Mouse (Mus musculus) CD4-positive, CD25-positive, alpha-beta regulatory T cell, adult 4 months (primary cell): ENCODE measurements around the gene Nnat. TPM values are rescaled to one million over a fixed set of nuclear protein-coding genes. Genes with fewer than 3 reads are reported as not detected.
"Not testable (repeated sequence)": the region's sequence is repeated elsewhere in the genome, so short reads cannot be mapped to it uniquely, and the experiment has no call there.

ENCODE experiments used
- ATAC-seq: one replicate; pipeline ENCODE4 v1.8.0; 2017
- polyA plus RNA-seq, 2 experiments: library from polyadenylated mRNA; unstranded; fragments of 100-300 nt; shearing (Covaris generic); gene quantifications; one replicate each; pipeline ENCODE4 v1.2.1; 2017

Nnat gene
- polyA plus RNA-seq, 2 experiments from 2014 or later = 0.62 to 1.00 TPM

GRCm38 (mm10) chr2:157552158-157552886, 7.6 kb upstream of the Nnat start:
- ATAC-seq = no peak

- no peak for ATAC-seq
Observed at GRCm38 (mm10) chr2:157556074-157556698, 3.7 kb upstream of the Nnat start.

- no peak for ATAC-seq
Observed at GRCm38 (mm10) chr2:157558051-157558450, 1.8 kb upstream of the Nnat start.

- ATAC-seq = no peak
Observed at GRCm38 (mm10) chr2:157558520-157558919, 1.4 kb upstream of the Nnat start.

- no peak for ATAC-seq
Observed at GRCm38 (mm10) chr2:157559440-157559839, 438 bp upstream of the Nnat start.

- no peak for ATAC-seq
Observed at GRCm38 (mm10) chr2:157560302-157560701, 424 bp downstream of the Nnat start.

- no peak for ATAC-seq
Observed at GRCm38 (mm10) chr2:157561165-157561836, 1.4 kb downstream of the Nnat start.

GRCm38 (mm10) chr2:157563031-157563430, 3.2 kb downstream of the Nnat start:
- ATAC-seq = no peak

GRCm38 (mm10) chr2:157564723-157565122, 4.8 kb downstream of the Nnat start:
- ATAC-seq = no peak

- ATAC-seq = no peak
Observed at GRCm38 (mm10) chr2:157565446-157565845, 5.6 kb downstream of the Nnat start.

GRCm38 (mm10) chr2:157565898-157566259, 6.0 kb downstream of the Nnat start:
- no peak for ATAC-seq

GRCm38 (mm10) chr2:157566260-157566952, 6.5 kb downstream of the Nnat start:
- peak; percentile 84 for ATAC-seq

- peak; percentile 39 for ATAC-seq
Observed at GRCm38 (mm10) chr2:157567235-157567961, 7.5 kb downstream of the Nnat start.

- no peak for ATAC-seq
Observed at GRCm38 (mm10) chr2:157568881-157569280, 9.0 kb downstream of the Nnat start.

- no peak for ATAC-seq
Observed at GRCm38 (mm10) chr2:157569796-157570485, 10.1 kb downstream of the Nnat start.

- ATAC-seq = no peak
Observed at GRCm38 (mm10) chr2:157571224-157571832, 11.4 kb downstream of the Nnat start, which contains the start of gene Blcap. Gene Blcap, minus strand, starts transcription at chr2:157571274.

- no peak for ATAC-seq
Observed at GRCm38 (mm10) chr2:157572786-157573185, 12.9 kb downstream of the Nnat start.

GRCm38 (mm10) chr2:157585351-157585750, 25.5 kb downstream of the Nnat start:
- not testable (repeated sequence) for ATAC-seq

GRCm38 (mm10) chr2:157596876-157597566, 37.1 kb downstream of the Nnat start:
- ATAC-seq = peak; percentile 47

GRCm38 (mm10) chr2:157601435-157601839, 41.6 kb downstream of the Nnat start:
- no peak for ATAC-seq
